14 mouse cellular contexts compared by ENCODE assay signal in the genomic region with DNA sequence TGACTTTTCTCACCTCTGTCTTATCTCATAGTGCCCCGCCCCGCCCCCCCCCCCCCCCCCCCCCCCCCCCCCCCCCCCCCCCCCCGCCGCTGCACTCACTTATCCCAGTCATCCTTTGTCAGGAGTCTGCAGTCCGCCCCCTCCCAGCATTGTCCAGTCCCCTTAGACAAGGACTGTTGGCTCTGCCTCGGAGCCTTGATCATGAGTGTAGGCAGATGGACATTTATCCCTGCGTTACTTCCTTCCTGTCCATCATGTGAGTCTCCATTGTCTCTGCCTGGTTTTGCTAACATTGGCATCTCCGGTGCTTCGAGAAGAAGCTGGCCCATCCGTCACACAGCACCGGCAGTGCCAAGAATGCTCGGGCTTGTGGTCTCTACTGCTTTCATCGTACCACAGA.
"Had no signal": no experiment of that assay in that cellular context is flagged by ENCODE, and none has a peak within 500 bp of the region (broad histone marks: within the 10 kb centered on the region; RNA-seq: fewer than 3 reads in every experiment).

No protein-coding gene starts in this region.

- H3K36me3 ChIP-seq: intestine, embryonic 15.5 days; liver, embryonic 13.5 days; lung, embryonic 15.5 days; stomach, embryonic 15.5 days had no signal

- H3K27ac ChIP-seq: intestine, embryonic 15.5 days; liver, embryonic 13.5 days; lung, embryonic 15.5 days; stomach, embryonic 15.5 days had no signal

- DNase-seq: kidney, adult 11 months; kidney, adult 9 months; kidney, postnatal 14 days; kidney, postnatal 4 days; liver, embryonic 13.5 days; midbrain, embryonic 14.5 days; right cerebral cortex, adult 18-20 months; right cerebral cortex, postnatal 25 days; spleen, adult 18-20 months; thymus, postnatal 25 days had no signal

- H3K4me2 ChIP-seq: intestine, embryonic 15.5 days; liver, embryonic 13.5 days; lung, embryonic 15.5 days; midbrain, embryonic 11.5 days; stomach, embryonic 15.5 days had no signal

- ATAC-seq: intestine, embryonic 15.5 days had no signal

- H3K27me3 ChIP-seq: intestine, embryonic 15.5 days; liver, embryonic 13.5 days; lung, embryonic 15.5 days; stomach, embryonic 15.5 days had no signal

- H3K4me3 ChIP-seq: intestine, embryonic 15.5 days; liver, embryonic 13.5 days; lung, embryonic 15.5 days; stomach, embryonic 15.5 days had no signal

- H3K4me1 ChIP-seq: intestine, embryonic 15.5 days; liver, embryonic 13.5 days; lung, embryonic 15.5 days; stomach, embryonic 15.5 days had no signal

- H3K9ac ChIP-seq: intestine, embryonic 15.5 days; liver, embryonic 13.5 days; lung, embryonic 15.5 days; stomach, embryonic 15.5 days had no signal

- H3K9me3 ChIP-seq: intestine, embryonic 15.5 days; liver, embryonic 13.5 days; lung, embryonic 15.5 days; stomach, embryonic 15.5 days had no signal
